Mouse (Mus musculus) G1E-ER4 (cell line): ENCODE results near the gene Faiml. TPM values are rescaled to one million over a fixed set of nuclear protein-coding genes. Genes with fewer than 3 reads are reported as not detected.

Experiments used
- GATA1 ChIP-seq: IDR thresholded peaks from one replicate; pipeline ENCODE4 v1.8.0; 2012; ENCODE audit warnings: low read length, inconsistent platforms
- polyA plus RNA-seq: library from polyadenylated mRNA; stranded (reverse); fragments of >175 nt; gene quantifications from 2 replicates; pipeline ENCODE4 v1.2.3, GENCODE M21; 2012

Gene Faiml
- polyA plus RNA-seq = not detected in 2 replicates

- no peak for TF ChIP-seq GATA1
Measured at GRCm38 (mm10) chr9:99237139-99237538, at the start of gene Faiml. Gene Faiml, minus strand, starts transcription at chr9:99237239.

GRCm38 (mm10) chr9:99258891-99259290 is 21.9 kb upstream of the Faiml start:
- no peak for TF ChIP-seq GATA1

GRCm38 (mm10) chr9:99256821-99257220 is 19.8 kb upstream of the Faiml start:
- TF ChIP-seq GATA1 = no peak

GRCm38 (mm10) chr9:99256206-99256605 is 19.2 kb upstream of the Faiml start:
- TF ChIP-seq GATA1 = no peak

- TF ChIP-seq GATA1 = no peak
Measured at GRCm38 (mm10) chr9:99253861-99254260, 16.8 kb upstream of the Faiml start.

- TF ChIP-seq GATA1 = no peak
Measured at GRCm38 (mm10) chr9:99248906-99249305, 11.9 kb upstream of the Faiml start.

- no peak for TF ChIP-seq GATA1
Measured at GRCm38 (mm10) chr9:99248304-99248703, 11.3 kb upstream of the Faiml start.

GRCm38 (mm10) chr9:99243895-99244293 is 6.9 kb upstream of the Faiml start:
- TF ChIP-seq GATA1 = no peak

- no peak for TF ChIP-seq GATA1
Measured at GRCm38 (mm10) chr9:99243190-99243894, 6.3 kb upstream of the Faiml start, which contains the start of gene Cep70. Gene Cep70, plus strand, starts transcription at chr9:99243367.

GRCm38 (mm10) chr9:99242533-99243189 is 5.6 kb upstream of the Faiml start:
- peak; percentile 90 for TF ChIP-seq GATA1

- no peak for TF ChIP-seq GATA1
Measured at GRCm38 (mm10) chr9:99242035-99242434, 5.0 kb upstream of the Faiml start.

- TF ChIP-seq GATA1 = no peak
Measured at GRCm38 (mm10) chr9:99240571-99240970, 3.5 kb upstream of the Faiml start.

- no peak for TF ChIP-seq GATA1
Measured at GRCm38 (mm10) chr9:99239256-99239655, 2.2 kb upstream of the Faiml start.

GRCm38 (mm10) chr9:99238276-99238675 is 1.2 kb upstream of the Faiml start:
- no peak for TF ChIP-seq GATA1

GRCm38 (mm10) chr9:99229450-99229849 is 7.6 kb downstream of the Faiml start:
- no peak for TF ChIP-seq GATA1

GRCm38 (mm10) chr9:99224583-99224982 is 12.5 kb downstream of the Faiml start:
- no peak for TF ChIP-seq GATA1

GRCm38 (mm10) chr9:99221636-99222035 is 15.4 kb downstream of the Faiml start:
- peak; percentile 71 for TF ChIP-seq GATA1
